Mouse (Mus musculus) ES-Bruce4 (cell line): ENCODE data around the gene Rhou. TPM values are rescaled to one million over a fixed set of nuclear protein-coding genes. Genes with fewer than 3 reads are reported as not detected.

Experiments used
- H3K27ac ChIP-seq: 2 replicates; pipeline ENCODE4 v1.5.1; 2012; ENCODE audit warnings: low read length, inconsistent platforms; ENCODE audit not compliant: insufficient read depth
- H3K27me3 ChIP-seq: 2 replicates; pipeline ENCODE4 v1.6.1; 2012; ENCODE audit warnings: mild to moderate bottlenecking, low read length, inconsistent platforms; ENCODE audit not compliant: control insufficient read depth, poor library complexity, insufficient read depth, severe bottlenecking
- H3K36me3 ChIP-seq: 2 replicates; pipeline ENCODE4 v1.6.1; 2012; ENCODE audit warnings: inconsistent platforms, mild to moderate bottlenecking, low read length, moderate library complexity; ENCODE audit not compliant: control insufficient read depth, poor library complexity, insufficient read depth, severe bottlenecking
- H3K4me1 ChIP-seq: one replicate; pipeline ENCODE4 v1.8.1; 2011; ENCODE audit warnings: low read length; ENCODE audit not compliant: control insufficient read depth, insufficient read depth
- H3K4me3 ChIP-seq: 2 replicates; pipeline ENCODE4 v1.5.1; 2011; ENCODE audit warnings: low read depth, mild to moderate bottlenecking, low read length
- H3K9ac ChIP-seq: 2 replicates; pipeline ENCODE4 v1.6.1; 2012; ENCODE audit warnings: low read depth, mild to moderate bottlenecking, inconsistent platforms; ENCODE audit not compliant: poor library complexity, severe bottlenecking
- H3K9me3 ChIP-seq: replicated peaks from 2 replicates; pipeline ENCODE4 v1.6.1; 2012; ENCODE audit warnings: mild to moderate bottlenecking, low read length, inconsistent platforms; ENCODE audit not compliant: control insufficient read depth, poor library complexity, insufficient read depth, severe bottlenecking
- CTCF ChIP-seq: IDR thresholded peaks from one replicate; pipeline ENCODE4 v1.8.1; 2011; ENCODE audit warnings: low read depth, low read length
- EP300 ChIP-seq: IDR thresholded peaks from 2 replicates; pipeline ENCODE4 v1.6.1; 2011; ENCODE audit warnings: low read depth, low read length; ENCODE audit not compliant: insufficient read depth
- POLR2A ChIP-seq: IDR thresholded peaks from one replicate; pipeline ENCODE4 v1.8.1; 2011; ENCODE audit warnings: low read length; ENCODE audit not compliant: insufficient read depth
- polyA plus RNA-seq: library from polyadenylated mRNA; stranded (reverse); fragments of >200 nt; gene quantifications from 2 replicates; pipeline ENCODE4 v1.2.4, GENCODE M21; 2011; ENCODE audit warnings: low read depth; ENCODE audit not compliant: missing spikeins, insufficient read depth, insufficient read length

The Rhou gene
- polyA plus RNA-seq, 1 experiment: 60.7 TPM

GRCm38 (mm10) chr8:123655351-123655779, 1.6 kb downstream of the Rhou start:
- no peaks in the 10 kb centered on the region for H3K9me3 ChIP-seq
- H3K27ac ChIP-seq: peak overlapping the region; percentile 68
- TF ChIP-seq POLR2A (no peak), EP300 (peak; percentile 85)
- H3K36me3 ChIP-seq: peaks cover 3% of the 10 kb centered on the region; the same call in 1 of the 2 replicates
- H3K27me3 ChIP-seq: no peaks in the 10 kb centered on the region
- peak overlapping the region; percentile 92 for H3K9ac ChIP-seq
- H3K4me3 ChIP-seq: 0 out of 2 replicates have a peak overlapping the region, but pooled peaks have one; percentile 9
- peaks cover 2% of the 10 kb centered on the region for H3K4me1 ChIP-seq

- H3K27me3 ChIP-seq: no peaks in the 10 kb centered on the region
- no peak overlapping the region for H3K9ac ChIP-seq
- no peak overlapping the region for H3K4me3 ChIP-seq
- peaks cover 12% of the 10 kb centered on the region for H3K36me3 ChIP-seq
- no peaks in the 10 kb centered on the region for H3K9me3 ChIP-seq
- H3K4me1 ChIP-seq: peaks cover 2% of the 10 kb centered on the region
- H3K27ac ChIP-seq: no peak overlapping the region
- TF ChIP-seq POLR2A: no peak
- no peak for TF ChIP-seq EP300
- no peak for TF ChIP-seq CTCF
Observed at GRCm38 (mm10) chr8:123657826-123658225, 4.1 kb downstream of the Rhou start.

GRCm38 (mm10) chr8:123659469-123660057, 5.8 kb downstream of the Rhou start:
- Histone ChIP-seq H3K9ac (no peak overlapping the region), H3K36me3 (peaks cover 12% of the 10 kb centered on the region), H3K9me3 (no peaks in the 10 kb centered on the region), H3K27ac (no peak overlapping the region), H3K4me1 (peaks cover 2% of the 10 kb centered on the region), H3K27me3 (no peaks in the 10 kb centered on the region), H3K4me3 (no peak overlapping the region)
- TF ChIP-seq POLR2A (no peak), CTCF (no peak), EP300 (no peak)

- peaks cover 12% of the 10 kb centered on the region for H3K36me3 ChIP-seq
- no peak overlapping the region for H3K27ac ChIP-seq
- TF ChIP-seq CTCF (no peak), EP300 (no peak)
- no peaks in the 10 kb centered on the region for H3K27me3 ChIP-seq
- no peaks in the 10 kb centered on the region for H3K9me3 ChIP-seq
- no peak overlapping the region for H3K9ac ChIP-seq
- peaks cover under 1% of the 10 kb centered on the region for H3K4me1 ChIP-seq
- H3K4me3 ChIP-seq: no peak overlapping the region
Observed at GRCm38 (mm10) chr8:123661515-123661914, 7.8 kb downstream of the Rhou start.

GRCm38 (mm10) chr8:123665580-123665979, 11.9 kb downstream of the Rhou start:
- no peaks in the 10 kb centered on the region for H3K27me3 ChIP-seq
- H3K36me3 ChIP-seq: peaks cover 9% of the 10 kb centered on the region
- H3K4me3 ChIP-seq: no peak overlapping the region
- H3K27ac ChIP-seq: no peak overlapping the region
- H3K9ac ChIP-seq: no peak overlapping the region
- TF ChIP-seq POLR2A (no peak), EP300 (no peak), CTCF (no peak)
- no peaks in the 10 kb centered on the region for H3K9me3 ChIP-seq
- H3K4me1 ChIP-seq: peaks cover 7% of the 10 kb centered on the region

- Histone ChIP-seq H3K4me3 (no peak overlapping the region), H3K9me3 (no peaks in the 10 kb centered on the region), H3K27me3 (no peaks in the 10 kb centered on the region), H3K27ac (no peak overlapping the region), H3K9ac (no peak overlapping the region), H3K36me3 (peaks cover under 1% of the 10 kb centered on the region; the same call in 1 of the 2 replicates), H3K4me1 (peaks cover 7% of the 10 kb centered on the region)
- TF ChIP-seq EP300 (no peak), POLR2A (no peak), CTCF (no peak)
Observed at GRCm38 (mm10) chr8:123666832-123667231, 13.1 kb downstream of the Rhou start.
